Mouse (Mus musculus): ENCODE measurements around the gene Rbm38. TPM values are rescaled to one million over a fixed set of nuclear protein-coding genes. Genes with fewer than 3 reads are reported as not detected.

The Rbm38 gene
- polyA plus RNA-seq, 1 experiment from 2014 or later, result 28.3 TPM

DNA sequence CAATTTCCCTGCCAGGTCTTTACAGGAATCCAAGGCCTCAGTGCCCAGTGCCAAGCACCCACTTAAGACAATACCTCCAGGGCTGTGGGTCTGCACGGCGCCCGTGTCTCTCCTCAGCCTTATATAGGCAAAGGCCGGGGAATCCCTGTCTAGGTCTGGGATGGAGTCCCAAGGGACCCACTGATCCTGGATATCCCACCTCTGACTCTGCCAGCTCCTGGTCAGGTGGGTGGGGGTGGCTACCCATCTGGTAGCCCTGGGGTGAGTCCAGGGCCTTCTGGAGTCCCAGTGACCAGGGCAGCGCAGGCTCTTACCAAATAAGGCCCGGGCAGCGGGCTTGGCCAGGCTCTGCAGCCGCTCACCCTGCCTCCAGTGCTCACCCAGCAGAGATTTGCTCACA lies 32.6 kb downstream of the Rbm38 start:
- no peak for ATAC-seq (ENCODE audit: low FRiP score, low read depth)
- Histone ChIP-seq H3K4me1 (peaks cover 6% of the 10 kb centered on the region; the same call in 1 of the 2 replicates), H3K9me3 (no peaks in the 10 kb centered on the region), H3K4me3 (no peak overlapping the region), H3K4me2 (replicated peaks) (no peak overlapping the region), H3K27me3 (no peaks in the 10 kb centered on the region), H3K27ac (no peak overlapping the region), H3K36me3 (no peaks in the 10 kb centered on the region), H3K9ac (no peak overlapping the region)
- WGBS, result 89% methylated on average over 8 of the region's 8 CpGs

DNA sequence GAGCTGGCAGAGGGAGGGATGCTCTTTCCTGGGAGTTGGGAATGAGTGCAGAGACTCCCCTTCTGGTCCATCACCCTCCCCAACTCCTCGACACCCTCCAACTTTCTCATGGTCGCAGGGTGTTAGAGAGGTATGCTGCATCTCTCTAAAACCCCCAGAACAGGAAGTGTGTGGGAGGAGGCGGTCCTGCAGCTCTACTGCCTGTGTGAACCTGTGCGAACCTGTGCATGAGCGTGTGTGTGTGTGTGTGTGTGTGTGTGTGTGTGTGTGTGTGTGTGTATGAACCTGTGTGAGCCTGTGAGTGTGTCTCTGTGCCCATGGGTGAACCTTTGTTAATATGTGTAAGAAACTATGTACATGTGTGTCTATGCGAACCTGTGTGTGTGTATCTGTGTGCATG lies 33.5 kb downstream of the Rbm38 start:
- H3K27ac ChIP-seq, result no peak overlapping the region
- peaks cover 6% of the 10 kb centered on the region; the same call in 1 of the 2 replicates for H3K4me1 ChIP-seq
- H3K27me3 ChIP-seq, result no peaks in the 10 kb centered on the region
- ATAC-seq (ENCODE audit: low FRiP score, low read depth), result no peak
- no peaks in the 10 kb centered on the region for H3K9me3 ChIP-seq
- H3K36me3 ChIP-seq, result no peaks in the 10 kb centered on the region
- H3K4me3 ChIP-seq, result no peak overlapping the region
- H3K9ac ChIP-seq, result no peak overlapping the region
- no peak overlapping the region for H3K4me2 ChIP-seq (replicated peaks)
- 71% methylated on average over 6 of the region's 6 CpGs for WGBS

GRCm38 (mm10) chr2:173056303-173056881 lies 36.1 kb downstream of the Rbm38 start:
- no peak overlapping the region for H3K4me3 ChIP-seq
- no peaks in the 10 kb centered on the region for H3K27me3 ChIP-seq
- no peaks in the 10 kb centered on the region for H3K9me3 ChIP-seq
- no peak overlapping the region for H3K4me2 ChIP-seq (replicated peaks)
- 77% methylated on average over 10 of the region's 10 CpGs for WGBS
- no peaks in the 10 kb centered on the region; the same call in 1 of the 2 replicates for H3K4me1 ChIP-seq
- no peak overlapping the region for H3K9ac ChIP-seq
- no peaks in the 10 kb centered on the region for H3K36me3 ChIP-seq
- ATAC-seq (ENCODE audit: low FRiP score, low read depth), result no peak
- no peak overlapping the region for H3K27ac ChIP-seq

DNA sequence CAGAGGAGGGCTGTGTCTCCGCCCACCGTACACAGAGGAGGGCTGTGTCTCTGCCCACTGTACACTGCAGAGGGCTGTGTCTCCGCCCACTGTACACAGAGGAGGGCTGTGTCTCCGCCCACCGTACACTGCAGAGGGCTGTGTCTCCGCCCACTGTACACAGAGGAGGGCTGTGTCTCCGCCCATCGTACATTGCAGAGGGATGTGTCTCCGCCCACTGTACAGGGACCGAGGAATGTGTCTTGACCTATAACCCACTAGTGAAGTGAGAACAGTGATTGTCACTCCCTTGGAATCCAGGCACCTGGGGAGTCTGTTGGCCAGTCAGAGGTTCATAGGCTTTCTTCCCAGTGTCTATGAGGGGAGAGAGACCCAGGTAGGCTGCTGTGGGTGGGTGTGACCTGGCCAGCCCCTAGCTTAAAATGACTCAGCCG lies 36.6 kb downstream of the Rbm38 start:
- no peaks in the 10 kb centered on the region for H3K27me3 ChIP-seq
- H3K27ac ChIP-seq, result no peak overlapping the region
- no peaks in the 10 kb centered on the region for H3K9me3 ChIP-seq
- H3K4me2 ChIP-seq (replicated peaks), result no peak overlapping the region
- no peaks in the 10 kb centered on the region for H3K36me3 ChIP-seq
- WGBS, result 83% methylated on average over 11 of the region's 11 CpGs
- no peak overlapping the region for H3K4me3 ChIP-seq
- H3K4me1 ChIP-seq, result peaks cover 3% of the 10 kb centered on the region; the same call in 1 of the 2 replicates
- no peak for ATAC-seq (ENCODE audit: low FRiP score, low read depth)
- H3K9ac ChIP-seq, result no peak overlapping the region

DNA sequence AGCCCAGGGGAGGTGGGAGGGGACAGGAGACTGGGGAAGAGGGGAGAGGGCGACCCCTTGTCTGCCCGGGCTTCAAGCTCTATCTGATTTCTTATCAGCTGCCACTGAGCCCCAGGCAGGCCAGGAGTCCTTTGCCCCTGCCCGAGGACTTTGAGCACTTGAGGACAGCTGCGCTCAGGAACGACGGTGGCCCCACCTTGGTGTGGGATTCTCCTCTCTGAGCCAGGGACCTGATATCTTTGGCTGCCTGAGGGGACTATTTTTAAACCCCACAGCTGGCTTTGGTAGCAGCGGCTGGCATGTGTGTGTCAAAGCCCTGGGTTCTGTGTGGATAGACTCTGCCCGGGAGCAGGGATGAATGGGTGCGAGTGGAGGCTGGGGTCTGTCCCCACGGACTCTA lies 37.3 kb downstream of the Rbm38 start:
- no peak overlapping the region for H3K4me2 ChIP-seq (replicated peaks)
- ATAC-seq (ENCODE audit: low FRiP score, low read depth), result peak; percentile 33; the same call in 1 of the 2 replicates
- H3K36me3 ChIP-seq, result no peaks in the 10 kb centered on the region
- no peaks in the 10 kb centered on the region for H3K9me3 ChIP-seq
- no peak overlapping the region for H3K9ac ChIP-seq
- 67% methylated on average over 10 of the region's 10 CpGs for WGBS
- no peak overlapping the region for H3K27ac ChIP-seq
- H3K4me1 ChIP-seq, result peaks cover 5% of the 10 kb centered on the region; the same call in 1 of the 2 replicates
- H3K27me3 ChIP-seq, result no peaks in the 10 kb centered on the region
- no peak overlapping the region for H3K4me3 ChIP-seq

DNA sequence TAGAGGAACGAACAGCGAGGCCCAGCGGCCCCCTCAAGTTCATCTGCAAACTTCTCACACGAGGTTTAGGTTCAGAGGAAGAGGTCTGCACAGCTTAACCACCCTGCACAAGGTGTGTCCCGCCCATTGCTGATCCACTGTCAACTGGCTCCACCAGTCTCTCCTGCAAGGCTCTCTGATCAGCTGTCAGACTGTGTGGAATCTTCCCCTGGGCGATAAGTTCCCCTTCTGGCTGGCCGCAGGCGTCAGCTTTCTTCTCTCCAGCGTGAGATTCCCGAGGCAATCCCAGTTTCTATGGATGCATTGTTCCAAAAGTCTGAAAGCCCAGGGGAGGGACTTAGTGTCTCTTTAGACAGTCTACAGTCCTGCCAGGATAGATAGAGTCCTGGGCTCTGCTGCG lies 38.0 kb downstream of the Rbm38 start:
- no peak for ATAC-seq (ENCODE audit: low FRiP score, low read depth)
- H3K4me1 ChIP-seq, result peaks cover 5% of the 10 kb centered on the region; the same call in 1 of the 2 replicates
- H3K4me2 ChIP-seq (replicated peaks), result no peak overlapping the region
- WGBS, result 67% methylated on average over 11 of the region's 11 CpGs
- H3K9me3 ChIP-seq, result no peaks in the 10 kb centered on the region
- H3K36me3 ChIP-seq, result no peaks in the 10 kb centered on the region
- no peak overlapping the region for H3K4me3 ChIP-seq
- no peak overlapping the region for H3K9ac ChIP-seq
- no peaks in the 10 kb centered on the region for H3K27me3 ChIP-seq
- H3K27ac ChIP-seq, result no peak overlapping the region

DNA sequence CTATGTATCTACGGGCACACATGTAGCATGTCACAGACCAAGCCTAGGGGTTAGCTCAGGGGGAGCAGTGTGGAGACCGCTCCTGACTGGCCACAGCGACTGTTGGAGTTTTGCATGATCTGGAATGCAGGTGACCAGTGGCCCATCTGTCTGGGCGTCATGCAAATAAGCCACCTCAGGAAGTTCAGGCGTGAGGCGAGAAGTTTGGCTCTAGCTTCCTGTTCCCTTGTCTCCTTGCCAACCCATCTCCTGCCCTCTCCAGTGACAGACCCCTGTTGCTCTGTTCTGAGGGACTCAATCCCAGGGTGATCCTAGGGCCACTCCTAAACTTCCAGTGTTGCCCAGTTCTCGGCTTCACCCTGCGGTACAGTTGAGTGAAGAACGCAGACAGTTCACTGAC lies 40.2 kb downstream of the Rbm38 start:
- Histone ChIP-seq H3K4me3 (no peak overlapping the region), H3K4me1 (peaks cover 5% of the 10 kb centered on the region; the same call in 1 of the 2 replicates), H3K9me3 (no peaks in the 10 kb centered on the region), H3K4me2 (replicated peaks) (no peak overlapping the region), H3K9ac (no peak overlapping the region), H3K27me3 (no peaks in the 10 kb centered on the region), H3K36me3 (no peaks in the 10 kb centered on the region), H3K27ac (no peak overlapping the region)
- 80% methylated on average over 9 of the region's 9 CpGs for WGBS
- ATAC-seq (ENCODE audit: low FRiP score, low read depth), result no peak

DNA sequence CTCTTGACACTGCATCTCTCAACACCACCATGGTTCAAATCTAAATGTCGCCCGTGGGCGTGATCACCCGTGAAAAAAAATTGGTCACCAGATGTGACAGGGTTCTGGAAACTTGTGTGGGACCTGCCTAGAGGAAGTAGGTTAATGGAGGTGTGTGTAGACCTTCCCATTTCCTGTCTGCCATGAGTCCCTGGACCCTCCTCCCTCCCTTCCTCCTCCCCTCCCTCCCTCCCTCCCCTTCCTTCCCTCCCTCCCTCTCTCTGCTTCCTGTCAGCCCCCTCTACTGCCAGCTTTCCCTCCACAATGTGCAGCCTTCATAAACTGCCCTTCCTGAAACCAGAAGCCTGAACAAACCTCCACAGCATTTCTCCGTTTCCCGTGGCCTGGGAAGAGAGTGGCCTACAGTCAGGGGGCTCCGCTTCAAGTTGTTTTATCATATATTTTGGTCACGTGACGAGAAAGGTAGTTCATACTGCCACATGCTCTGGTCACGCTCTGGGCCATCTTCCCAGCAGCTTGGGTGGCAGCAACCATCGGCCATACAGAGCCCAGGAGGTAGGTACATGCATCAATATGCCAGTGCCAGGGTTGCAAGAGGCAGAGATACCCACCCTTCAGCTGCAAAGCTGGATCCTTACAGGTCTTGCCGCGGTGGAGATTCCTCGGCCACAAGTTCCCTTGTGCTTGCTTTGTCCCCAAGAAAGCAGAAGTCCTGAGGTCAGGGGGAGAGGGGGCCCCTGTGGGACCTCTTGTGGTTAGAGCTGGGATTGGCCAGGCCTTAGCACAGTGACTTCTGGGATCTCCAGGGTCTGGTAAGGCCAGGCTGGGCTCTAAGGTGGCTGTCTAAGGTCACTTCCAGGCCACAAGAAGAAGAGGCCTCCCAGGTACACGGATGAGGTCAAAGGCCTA lies 41.4 kb downstream of the Rbm38 start:
- H3K4me2 ChIP-seq (replicated peaks), result no peak overlapping the region
- ATAC-seq (ENCODE audit: low FRiP score, low read depth), result no peak
- WGBS, result 70% methylated on average over 15 of the region's 15 CpGs
- no peaks in the 10 kb centered on the region for H3K27me3 ChIP-seq
- H3K9me3 ChIP-seq, result no peaks in the 10 kb centered on the region
- peaks cover 5% of the 10 kb centered on the region; the same call in 1 of the 2 replicates for H3K4me1 ChIP-seq
- no peak overlapping the region for H3K9ac ChIP-seq
- peak overlapping the region; percentile 69 for H3K27ac ChIP-seq
- no peak overlapping the region for H3K4me3 ChIP-seq
- no peaks in the 10 kb centered on the region for H3K36me3 ChIP-seq

DNA sequence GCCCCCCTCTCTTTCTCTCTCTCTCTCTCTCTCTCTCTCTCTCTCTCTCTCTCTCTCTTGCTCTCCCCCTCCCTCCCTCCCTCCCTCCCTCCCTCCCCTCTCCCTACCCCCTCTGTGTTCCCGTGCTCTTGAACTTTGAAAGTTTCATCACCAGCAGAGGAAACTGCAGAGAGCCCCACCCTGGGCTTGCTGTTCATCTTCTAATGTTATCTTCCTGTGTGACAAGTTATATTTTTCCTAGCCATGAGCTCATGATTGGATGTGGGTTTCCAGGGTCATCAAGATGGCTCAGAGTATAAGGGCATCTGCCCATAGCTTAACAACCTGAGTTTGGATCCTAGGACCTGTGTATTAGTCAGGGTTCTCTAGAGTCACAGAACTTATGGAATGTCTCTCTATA lies 42.9 kb downstream of the Rbm38 start:
- Histone ChIP-seq H3K36me3 (no peaks in the 10 kb centered on the region), H3K27ac (no peak overlapping the region), H3K27me3 (no peaks in the 10 kb centered on the region), H3K4me3 (no peak overlapping the region), H3K4me2 (replicated peaks) (no peak overlapping the region), H3K9me3 (peaks cover 3% of the 10 kb centered on the region; the same call in 1 of the 2 replicates), H3K4me1 (peaks cover 5% of the 10 kb centered on the region; the same call in 1 of the 2 replicates), H3K9ac (no peak overlapping the region)
- WGBS, result 88% methylated on average over 1 of the region's 1 CpGs
- no peak for ATAC-seq (ENCODE audit: low FRiP score, low read depth)

DNA sequence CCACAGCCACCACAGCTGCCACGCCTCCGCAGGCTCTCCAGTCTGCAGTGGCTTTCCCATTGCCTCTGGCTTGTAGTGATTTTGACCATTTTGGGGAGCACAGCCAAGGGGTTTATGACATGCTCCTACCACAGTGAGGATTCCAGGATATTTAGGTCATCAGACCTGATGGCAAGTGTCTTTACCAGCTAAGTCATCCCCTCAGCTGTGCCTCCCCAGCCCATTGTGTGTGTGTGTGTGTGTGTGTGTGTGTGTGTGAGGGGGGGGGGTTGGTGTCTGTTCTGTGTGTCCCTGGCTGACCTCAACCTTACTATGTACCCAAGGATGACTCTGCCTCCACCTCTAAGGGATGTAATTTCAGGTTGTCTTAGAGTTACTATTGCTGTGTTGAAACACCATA lies 44.6 kb downstream of the Rbm38 start:
- no peak for ATAC-seq (ENCODE audit: low FRiP score, low read depth)
- H3K36me3 ChIP-seq, result no peaks in the 10 kb centered on the region
- peaks cover 5% of the 10 kb centered on the region; the same call in 1 of the 2 replicates for H3K4me1 ChIP-seq
- peaks cover 10% of the 10 kb centered on the region for H3K9me3 ChIP-seq
- 85% methylated on average over 2 of the region's 2 CpGs for WGBS
- H3K4me2 ChIP-seq (replicated peaks), result no peak overlapping the region
- no peak overlapping the region for H3K9ac ChIP-seq
- H3K27ac ChIP-seq, result no peak overlapping the region
- H3K27me3 ChIP-seq, result no peaks in the 10 kb centered on the region
- no peak overlapping the region for H3K4me3 ChIP-seq

DNA sequence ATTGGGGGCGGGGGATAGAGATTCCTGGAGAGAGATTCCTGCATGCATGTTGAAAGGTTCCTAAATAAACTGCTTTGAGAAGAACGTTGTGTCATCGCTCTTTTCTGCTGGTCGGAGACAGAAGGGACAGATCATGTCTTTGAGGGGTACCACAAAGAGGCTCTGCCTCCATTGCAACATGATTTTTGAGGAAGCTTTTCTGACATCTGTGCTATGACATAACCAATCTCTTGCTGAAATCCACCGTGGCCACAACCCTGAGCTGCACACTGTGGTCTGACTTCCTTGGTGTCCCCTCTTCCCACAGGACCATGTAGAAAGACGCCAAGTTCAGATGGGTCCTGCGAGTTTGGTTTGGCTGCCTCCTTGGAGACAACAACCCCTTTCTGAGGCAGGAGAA lies 52.6 kb downstream of the Rbm38 start:
- H3K4me2 ChIP-seq (replicated peaks), result no peak overlapping the region
- H3K9me3 ChIP-seq, result peaks cover 15% of the 10 kb centered on the region
- H3K27ac ChIP-seq, result no peak overlapping the region
- no peaks in the 10 kb centered on the region for H3K4me1 ChIP-seq
- no peak for ATAC-seq (ENCODE audit: low FRiP score, low read depth)
- H3K4me3 ChIP-seq, result no peak overlapping the region
- WGBS, result 91% methylated on average over 7 of the region's 7 CpGs
- no peaks in the 10 kb centered on the region for H3K27me3 ChIP-seq
- H3K36me3 ChIP-seq, result no peaks in the 10 kb centered on the region
- H3K9ac ChIP-seq, result no peak overlapping the region

GRCm38 (mm10) chr2:173073666-173074065 lies 53.4 kb downstream of the Rbm38 start:
- Histone ChIP-seq H3K4me1 (no peaks in the 10 kb centered on the region), H3K9ac (no peak overlapping the region), H3K4me2 (replicated peaks) (no peak overlapping the region), H3K27me3 (no peaks in the 10 kb centered on the region), H3K9me3 (peaks cover 8% of the 10 kb centered on the region; the same call in 1 of the 2 replicates), H3K27ac (no peak overlapping the region), H3K36me3 (no peaks in the 10 kb centered on the region), H3K4me3 (no peak overlapping the region)
- no peak for ATAC-seq (ENCODE audit: low FRiP score, low read depth)
- WGBS, result 66% methylated on average over 5 of the region's 5 CpGs
